Mouse (Mus musculus): ENCODE measurements at regions not wholly inside any gene's neighbourhood (a gene's known extent, or its start where the extent isn't known, plus 50 kb on each side); places are given as distances from the start of the nearest gene placed in this dataset.
A peak's percentile ranks its signal among the peaks of the same experiment; 100 is the strongest.

- DNase-seq (ENCODE audit: low spot score) = no peak
These were observed 805.2 kb downstream of the Olfm4 start for GRCm38 (mm10) chr14:80789131-80789530.

- no peak for DNase-seq (ENCODE audit: low spot score)
These were observed 815.6 kb downstream of the Olfm4 start for GRCm38 (mm10) chr14:80799370-80799959.

GRCm38 (mm10) chr14:80830476-80830875 lies 846.6 kb downstream of the Olfm4 start:
- DNase-seq (ENCODE audit: low spot score) = no peak

GRCm38 (mm10) chr14:80844550-80844949 lies 860.7 kb downstream of the Olfm4 start:
- DNase-seq (ENCODE audit: low spot score) = no peak

- DNase-seq (ENCODE audit: low spot score) = peak; percentile 60
These were observed 861.8 kb downstream of the Olfm4 start for GRCm38 (mm10) chr14:80845576-80846269.

DNA sequence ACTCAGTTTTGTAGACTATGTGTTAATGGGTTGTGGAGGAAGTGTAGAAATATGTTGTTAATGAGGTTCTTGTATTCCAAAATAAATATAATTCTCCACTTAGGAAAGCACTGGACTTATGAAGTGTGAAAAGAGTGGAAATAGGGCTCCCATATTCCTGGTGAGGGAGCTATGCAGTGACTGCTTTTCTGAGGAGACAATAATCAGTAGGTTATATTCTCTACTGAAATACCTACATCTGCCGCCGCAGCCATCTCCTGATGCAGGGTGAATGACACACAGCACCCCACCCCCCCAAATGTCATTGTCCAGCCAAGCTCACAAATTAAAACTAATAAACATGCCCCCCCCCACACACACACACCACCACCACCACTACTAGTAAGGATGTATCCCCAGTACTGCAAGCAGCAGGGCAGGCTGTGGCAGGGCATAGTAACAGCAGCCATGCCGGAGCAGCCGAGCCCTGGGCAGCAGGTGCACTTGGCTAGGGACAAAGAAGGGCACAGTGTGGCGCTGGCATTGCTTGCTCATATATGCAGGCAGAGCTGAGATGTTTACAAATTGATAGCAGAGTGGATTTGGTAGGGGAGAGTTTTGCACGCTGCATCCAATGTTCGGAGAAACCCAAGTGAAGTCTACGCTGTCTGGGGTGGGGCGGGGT lies 862.7 kb downstream of the Olfm4 start:
- DNase-seq (ENCODE audit: low spot score) = no peak
